Mouse (Mus musculus): Measurements from ENCODE around the gene Slc24a1.
A peak's percentile ranks its signal among the peaks of the same experiment; 100 is the strongest.

Slc24a1 gene

DNA sequence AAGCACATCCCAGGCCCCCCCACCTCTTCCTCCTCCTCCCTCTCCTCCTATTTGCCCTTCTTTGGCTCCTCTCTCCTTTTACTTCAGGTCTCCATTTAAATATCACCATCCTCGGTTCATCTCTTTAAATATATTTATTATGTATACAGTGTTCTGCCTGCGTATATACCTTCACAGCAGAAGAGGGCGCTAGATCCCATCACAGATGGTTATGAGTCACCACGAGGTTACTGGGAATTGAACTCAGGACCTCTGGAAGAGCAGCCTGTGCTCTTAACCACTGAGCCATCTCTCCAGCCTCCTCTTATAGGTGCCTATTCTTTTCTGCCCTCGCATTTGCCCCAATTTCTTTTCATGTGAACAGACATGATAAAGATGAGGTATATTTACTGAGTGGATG, 13.9 kb downstream of the Slc24a1 start:
- no peak for DNase-seq (ENCODE audit: low spot score)

- peak; percentile 82 for DNase-seq (ENCODE audit: low spot score)
Observed at GRCm38 (mm10) chr9:64936508-64936907, 14.9 kb downstream of the Slc24a1 start.

DNA sequence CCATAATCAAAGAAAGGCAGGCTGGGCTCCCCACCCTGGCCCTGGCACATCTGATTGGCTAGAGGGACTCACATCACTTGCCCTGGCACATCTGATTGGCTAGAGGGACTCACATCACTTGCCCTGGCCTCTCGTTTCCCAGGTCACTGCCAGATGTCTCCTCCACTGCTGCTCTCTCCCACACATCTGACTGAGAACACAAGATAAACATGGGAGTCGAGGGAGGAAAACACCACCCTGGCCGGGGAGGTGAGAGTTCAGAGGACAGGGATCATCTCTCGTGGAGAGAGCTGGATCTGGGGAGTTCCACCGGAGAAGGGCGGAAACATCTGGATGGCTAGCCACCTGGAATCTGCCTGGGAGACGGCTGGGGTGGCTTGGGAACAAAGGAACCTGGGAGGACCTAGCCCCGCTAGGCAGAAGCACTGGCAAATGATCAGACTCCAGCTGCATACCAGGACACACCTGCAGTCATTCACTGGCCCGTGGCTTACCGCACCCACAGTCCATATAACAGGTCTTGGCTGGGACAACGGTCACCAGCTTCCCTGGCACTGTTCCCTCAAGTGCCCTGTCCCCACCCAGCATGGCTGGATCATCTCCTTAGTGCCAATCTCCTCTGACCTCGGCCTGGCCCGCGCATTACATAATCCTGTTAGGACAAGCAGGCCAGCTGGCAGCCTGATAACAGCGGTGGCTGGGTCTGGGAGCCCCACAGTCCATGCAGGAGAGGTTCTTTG, 17.2 kb downstream of the Slc24a1 start:
- peak; percentile 70 for DNase-seq (ENCODE audit: low spot score)

DNA sequence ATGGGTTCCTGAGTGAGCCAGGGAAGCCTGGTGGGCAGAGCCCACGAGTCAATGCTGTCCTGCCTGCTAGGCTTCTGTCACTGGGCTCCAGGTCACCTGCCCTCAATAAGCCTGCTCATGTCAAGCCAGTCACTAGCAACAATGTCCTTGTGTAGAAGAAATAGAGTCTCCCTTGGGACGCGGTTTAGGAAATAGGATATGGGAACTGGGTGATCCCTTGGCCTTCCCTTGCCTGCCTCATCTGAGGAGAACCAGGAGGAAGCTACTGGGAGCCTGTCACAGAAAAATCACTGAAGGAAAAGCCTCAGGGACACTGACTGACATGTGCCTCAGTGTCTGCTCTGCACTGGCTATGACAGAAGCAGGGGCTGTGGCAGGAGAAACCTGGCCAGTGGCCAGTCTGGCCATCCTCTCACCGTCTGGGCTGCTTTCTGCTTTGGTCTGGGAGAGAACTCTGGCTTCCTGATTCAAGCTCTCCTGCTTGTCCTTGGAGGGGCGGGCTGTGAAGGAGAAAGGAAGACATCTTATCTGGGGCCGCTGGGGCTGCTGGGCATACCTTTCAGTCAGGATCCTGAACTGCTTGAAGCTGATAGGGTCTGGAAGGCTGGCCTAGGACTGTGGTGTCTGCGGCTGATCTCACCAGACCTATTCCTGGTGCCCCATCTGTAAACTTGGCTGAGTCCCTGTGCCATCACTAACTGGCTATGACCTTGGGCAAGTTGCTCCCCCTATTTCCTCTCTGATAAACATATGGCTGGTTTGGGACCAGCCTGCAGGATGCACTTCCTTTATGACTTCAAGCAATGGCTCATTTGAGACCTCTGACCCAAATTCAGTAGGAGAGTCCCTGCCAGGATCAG, 19.4 kb downstream of the Slc24a1 start:
- peak; percentile 7 for DNase-seq (ENCODE audit: low spot score)

DNA sequence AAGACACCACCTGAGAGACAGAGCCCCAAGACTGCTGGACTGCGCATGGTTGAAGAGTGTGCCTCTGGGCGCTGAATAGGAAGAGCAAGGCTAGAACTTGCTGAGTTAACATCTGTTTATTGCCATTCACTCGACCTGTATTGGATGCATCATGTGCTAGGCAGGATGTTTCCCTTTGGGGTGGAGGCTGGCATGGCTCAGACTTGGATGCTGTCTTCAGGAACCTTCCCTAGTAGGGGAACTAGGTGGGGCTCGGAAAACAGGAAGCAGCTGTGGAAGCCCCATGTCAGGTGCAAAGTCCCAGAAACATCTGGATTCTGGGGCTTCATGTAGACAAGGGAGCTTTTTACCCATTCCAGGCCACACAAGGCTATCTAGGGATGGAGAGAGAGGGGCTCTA, 21.2 kb downstream of the Slc24a1 start:
- no peak for DNase-seq (ENCODE audit: low spot score)

GRCm38 (mm10) chr9:64926201-64926991, 25.0 kb downstream of the Slc24a1 start:
- DNase-seq (ENCODE audit: low spot score) = no peak

DNA sequence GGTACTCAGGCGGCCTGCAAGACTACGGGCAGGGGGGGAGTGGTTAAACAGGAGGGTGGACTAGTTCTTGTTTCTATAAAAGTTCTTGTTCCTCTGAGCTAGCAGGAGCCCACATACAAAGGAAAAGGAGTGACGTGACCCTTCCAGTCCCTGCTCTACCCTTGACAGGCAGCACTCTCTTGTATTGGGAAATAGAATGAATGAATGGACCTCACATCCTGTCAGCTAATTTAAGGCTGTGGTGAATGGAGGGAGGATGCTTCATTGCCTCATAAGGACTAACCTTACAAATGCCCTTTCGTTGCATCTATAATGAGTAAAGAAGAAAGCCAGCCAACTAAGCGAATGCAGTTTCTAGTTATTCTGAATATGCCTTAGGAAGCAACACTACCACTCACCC, 25.6 kb downstream of the Slc24a1 start:
- no peak for DNase-seq (ENCODE audit: low spot score)

GRCm38 (mm10) chr9:64918560-64918959, 32.8 kb downstream of the Slc24a1 start:
- DNase-seq (ENCODE audit: low spot score) = peak; percentile 71

GRCm38 (mm10) chr9:64914629-64915028, 36.8 kb downstream of the Slc24a1 start:
- DNase-seq (ENCODE audit: low spot score) = no peak

GRCm38 (mm10) chr9:64913973-64914372, 37.4 kb downstream of the Slc24a1 start:
- no peak for DNase-seq (ENCODE audit: low spot score)

DNA sequence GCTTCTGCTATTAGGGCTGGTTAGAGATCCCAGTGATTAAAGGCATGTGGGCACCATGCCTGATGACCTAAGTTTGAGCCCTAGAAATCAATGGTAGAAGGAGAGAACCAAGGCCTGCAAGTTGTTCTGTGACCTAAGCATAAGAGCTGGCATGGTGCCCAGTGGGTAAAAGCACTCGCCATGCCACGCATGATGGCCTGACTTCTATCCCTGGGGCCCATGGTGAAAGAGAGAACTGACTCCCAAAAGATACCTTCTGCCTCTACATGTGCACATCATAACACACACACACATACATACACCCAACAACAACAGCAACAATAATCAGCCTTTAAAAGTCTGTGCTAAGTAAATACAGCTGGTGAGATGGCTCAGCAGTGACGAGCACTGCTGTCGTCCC, 38.0 kb downstream of the Slc24a1 start:
- DNase-seq (ENCODE audit: low spot score) = no peak

DNA sequence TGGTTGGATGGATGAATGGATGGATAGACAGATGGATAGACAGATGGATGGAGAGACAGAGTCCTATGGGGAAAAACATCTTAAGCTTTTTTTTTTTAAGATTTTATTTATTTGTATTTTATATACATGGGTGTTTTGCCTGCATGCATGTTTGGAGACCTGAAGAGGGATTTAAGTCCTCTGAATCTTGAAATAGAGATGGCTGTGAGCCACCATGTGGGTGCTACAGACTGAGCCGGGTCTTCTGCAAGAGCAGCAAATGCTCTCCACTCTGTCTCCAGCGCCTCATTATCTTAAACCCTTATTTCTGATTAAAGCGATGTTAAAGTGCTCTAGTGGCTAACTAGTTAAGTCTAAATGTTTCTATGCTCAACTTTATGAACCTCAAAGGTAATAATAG, 44.0 kb downstream of the Slc24a1 start:
- DNase-seq (ENCODE audit: low spot score) = no peak

DNA sequence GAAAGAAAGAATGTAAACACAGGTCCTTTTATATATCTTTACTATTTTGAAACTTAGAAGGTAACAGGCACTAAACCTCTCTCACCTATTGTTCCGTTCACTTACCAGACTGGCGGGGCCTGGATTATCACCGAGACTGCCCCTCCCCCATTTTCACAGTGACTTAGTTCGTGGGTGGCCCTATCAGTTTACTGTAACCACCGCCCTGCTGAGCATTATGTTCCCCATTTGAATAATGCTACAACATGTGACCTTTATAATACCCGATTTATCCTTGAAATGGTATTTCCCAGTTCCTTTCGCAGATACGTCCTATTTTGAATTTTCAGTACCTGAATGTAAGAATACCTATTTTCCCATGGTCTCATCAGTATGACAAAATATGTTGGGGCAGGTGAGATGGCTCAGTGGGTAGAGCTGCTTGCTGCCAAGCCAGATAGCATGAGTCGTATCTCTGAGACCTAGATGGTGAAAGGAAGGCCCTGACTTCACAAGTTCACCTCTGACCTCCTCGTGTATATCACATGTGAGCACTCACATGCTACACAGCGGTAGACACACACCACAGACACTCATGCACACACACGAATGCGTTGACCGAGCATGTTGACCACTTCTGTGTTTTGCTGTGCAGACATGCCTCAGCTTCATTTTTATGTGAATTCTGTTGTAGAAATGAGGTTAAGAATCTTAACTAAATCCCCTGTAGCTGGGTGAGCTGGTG, 46.3 kb downstream of the Slc24a1 start:
- no peak for DNase-seq (ENCODE audit: low spot score)

- peak; percentile 89 for DNase-seq (ENCODE audit: low spot score)
Observed at GRCm38 (mm10) chr9:64903386-64903785, 48.0 kb downstream of the Slc24a1 start.

GRCm38 (mm10) chr9:64902866-64903265, 48.5 kb downstream of the Slc24a1 start:
- DNase-seq (ENCODE audit: low spot score) = no peak

DNA sequence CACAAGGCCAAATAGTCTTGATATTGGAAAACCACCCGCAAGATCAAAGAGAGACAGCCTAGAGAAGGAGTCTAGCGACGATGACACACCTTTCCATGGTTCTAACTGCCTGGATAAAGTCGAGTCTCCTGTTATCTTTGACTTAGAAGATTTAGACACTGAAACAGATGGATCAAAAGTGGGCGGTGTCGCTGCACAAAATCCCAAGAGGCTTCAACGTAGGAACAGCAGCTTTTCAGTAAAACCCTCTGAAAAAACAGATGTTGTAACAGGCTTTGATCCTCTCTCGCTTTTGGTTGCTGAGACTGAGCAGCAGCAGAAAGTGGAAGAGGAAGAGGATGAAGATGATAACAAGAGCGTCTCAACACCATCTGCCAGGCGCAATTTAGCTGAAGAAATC, 54.8 kb downstream of the Slc24a1 start:
- DNase-seq (ENCODE audit: low spot score) = no peak

DNA sequence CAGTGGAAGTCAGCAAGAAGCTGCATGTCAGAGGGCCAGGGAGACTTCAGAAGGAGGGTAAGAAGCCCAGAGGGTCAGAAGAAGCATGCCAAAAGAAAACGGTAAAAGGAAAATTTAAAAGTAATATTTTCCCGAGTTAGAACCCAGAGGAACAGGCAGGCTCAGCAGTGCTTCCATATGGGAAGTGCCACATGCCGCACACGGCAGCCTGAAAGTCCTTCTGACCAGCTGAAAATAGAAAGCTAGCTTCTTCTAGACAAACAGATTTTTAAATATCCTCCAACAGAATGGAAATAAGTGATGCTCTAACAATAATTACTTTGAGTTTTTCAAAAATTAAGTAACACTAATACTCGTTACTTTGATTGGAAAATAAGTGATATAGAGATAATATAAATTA, 65.4 kb downstream of the Slc24a1 start:
- DNase-seq (ENCODE audit: low spot score) = no peak

All from embryo, embryonic 10 days (tissue).